Mouse (Mus musculus) fibroblast of lung, adult 2 months (primary cell): ENCODE measurements at regions not wholly inside any gene's neighbourhood (a gene's known extent, or its start where the extent isn't known, plus 50 kb on each side); places are given as distances from the start of the nearest gene placed in this dataset.
A peak's percentile ranks its signal among the peaks of the same experiment; 100 is the strongest.

Experiments used
- DNase-seq: peaks from one replicate; pipeline ENCODE4 v3.0.0-alpha.2; 2011; ENCODE audit warnings: low read depth

- no peak for DNase-seq
Observed at GRCm38 (mm10) chr15:6207239-6207638, 92.3 kb upstream of the Dab2 start.

DNA sequence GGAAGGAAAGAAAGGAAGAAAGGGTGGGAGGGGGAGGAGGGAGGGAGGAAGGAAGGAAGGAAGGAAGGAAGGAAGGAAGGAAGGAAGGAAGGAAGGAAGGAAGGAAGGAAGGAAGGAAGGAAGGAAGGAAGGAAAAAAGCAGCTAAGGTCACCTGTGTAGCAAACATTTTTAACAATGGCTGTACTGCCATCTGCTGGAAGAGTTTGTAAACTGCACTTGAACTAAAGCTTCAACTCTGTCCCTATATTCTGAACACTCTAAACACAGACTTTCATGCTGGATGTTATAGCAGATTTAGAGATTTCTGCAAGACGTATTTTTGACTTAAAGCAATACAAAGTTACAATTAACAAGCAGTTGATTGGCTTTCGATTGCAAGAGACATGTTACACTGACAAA lies 90.3 kb upstream of the Dab2 start:
- DNase-seq, result peak; percentile 10

- no peak for DNase-seq
Observed at GRCm38 (mm10) chr15:6218087-6218486, 81.5 kb upstream of the Dab2 start.

DNA sequence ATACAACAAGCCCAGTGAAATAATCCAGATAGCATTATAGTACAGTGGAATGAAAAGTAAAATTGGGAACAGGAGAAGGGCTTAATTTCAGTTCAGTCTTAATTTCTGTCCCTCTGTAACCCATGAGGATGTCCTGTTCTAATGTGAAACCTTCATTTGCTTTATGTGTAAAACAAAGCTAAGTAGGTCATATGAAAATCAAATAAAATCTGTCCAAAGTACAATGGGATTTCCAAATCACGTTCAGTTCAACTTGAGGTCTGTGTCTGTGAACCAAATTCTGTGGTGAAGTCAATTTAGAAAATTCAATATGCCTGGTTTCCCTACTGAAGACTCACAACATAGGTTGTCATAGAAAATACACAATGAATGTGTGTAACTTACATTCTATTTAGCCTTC lies 74.4 kb upstream of the Dab2 start:
- no peak for DNase-seq

- DNase-seq, result no peak
Observed at GRCm38 (mm10) chr15:6230618-6231017, 69.0 kb upstream of the Dab2 start.

DNA sequence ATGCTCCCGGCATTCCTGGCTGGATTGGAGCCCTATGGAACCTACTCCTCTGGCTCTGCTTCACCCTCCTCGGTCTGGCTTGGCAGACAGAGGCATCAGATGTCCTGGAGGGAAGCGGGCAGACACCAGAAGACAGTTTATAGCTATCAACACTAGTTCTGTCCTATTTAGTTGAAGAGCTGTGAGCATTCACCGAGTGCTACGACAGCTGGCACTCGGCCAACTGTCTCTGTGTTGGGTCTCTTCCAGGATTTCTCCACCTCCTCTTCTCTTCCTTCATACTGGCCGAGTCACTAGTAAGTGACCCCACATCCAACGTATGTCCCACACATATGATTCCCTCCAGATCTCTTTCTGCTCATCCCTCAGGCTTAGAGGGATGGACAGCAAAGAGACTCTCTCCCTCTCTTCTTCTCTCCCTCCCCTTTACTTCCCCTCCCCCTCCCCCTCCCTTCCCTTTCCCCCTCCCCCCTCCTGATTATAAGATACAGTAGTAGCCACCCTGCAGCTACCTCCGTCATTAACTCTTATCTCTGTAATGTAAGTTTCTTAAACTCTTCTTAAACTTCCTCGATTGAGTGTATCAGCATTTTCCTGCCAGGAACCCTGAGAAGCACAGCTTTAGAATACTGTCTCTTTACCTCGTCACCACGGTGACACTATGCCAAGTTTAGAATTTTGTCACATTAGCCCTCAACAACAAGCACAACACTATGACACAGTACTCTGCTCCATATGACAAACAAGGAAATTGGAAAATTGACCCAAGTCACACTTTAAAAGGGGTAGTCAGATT lies 68.1 kb upstream of the Dab2 start:
- no peak for DNase-seq

GRCm38 (mm10) chr15:6233621-6234020 lies 66.0 kb upstream of the Dab2 start:
- DNase-seq, result no peak

DNA sequence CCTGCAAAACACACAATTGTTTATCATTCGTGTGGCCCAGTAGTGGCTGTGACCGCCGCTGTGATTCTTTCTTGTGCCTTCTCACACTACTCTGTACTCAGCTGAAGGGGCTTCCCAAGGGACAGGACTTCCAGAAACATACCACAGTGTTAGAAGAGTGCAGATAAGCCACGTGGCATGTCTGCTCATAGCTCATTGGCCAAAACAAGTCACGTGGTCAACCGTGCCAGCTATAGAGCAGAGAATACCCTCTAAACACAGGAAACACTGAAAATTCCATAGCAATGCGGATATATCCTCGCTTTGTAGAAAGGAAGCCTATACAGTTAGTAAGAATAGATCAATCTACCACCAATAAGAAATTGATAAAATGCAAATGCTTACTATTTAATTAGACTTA lies 63.0 kb upstream of the Dab2 start:
- no peak for DNase-seq

- peak; percentile 49 for DNase-seq
Observed at GRCm38 (mm10) chr15:6237726-6238125, 61.9 kb upstream of the Dab2 start.

DNA sequence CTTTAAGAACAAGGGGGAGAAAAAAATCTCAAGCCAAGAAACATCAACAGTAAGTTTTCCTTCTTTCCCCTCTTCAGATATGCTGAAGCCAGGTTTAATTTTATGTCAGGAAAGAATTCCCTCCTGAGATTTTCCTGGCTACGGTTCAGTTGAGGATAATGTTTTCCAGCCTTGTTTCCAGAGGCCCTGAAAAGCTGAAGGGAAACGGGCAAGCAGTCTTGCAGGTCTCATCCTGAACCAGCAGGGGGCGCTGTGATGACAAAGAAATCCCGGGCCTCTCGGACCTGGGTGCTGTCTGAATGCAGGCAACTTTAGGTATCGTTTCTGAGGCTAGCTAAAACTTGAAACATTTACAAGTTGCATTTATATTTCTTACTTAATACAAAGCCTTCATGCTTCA lies 61.5 kb upstream of the Dab2 start:
- DNase-seq, result peak; percentile 61

GRCm38 (mm10) chr15:6238755-6239154 lies 60.8 kb upstream of the Dab2 start:
- no peak for DNase-seq

DNA sequence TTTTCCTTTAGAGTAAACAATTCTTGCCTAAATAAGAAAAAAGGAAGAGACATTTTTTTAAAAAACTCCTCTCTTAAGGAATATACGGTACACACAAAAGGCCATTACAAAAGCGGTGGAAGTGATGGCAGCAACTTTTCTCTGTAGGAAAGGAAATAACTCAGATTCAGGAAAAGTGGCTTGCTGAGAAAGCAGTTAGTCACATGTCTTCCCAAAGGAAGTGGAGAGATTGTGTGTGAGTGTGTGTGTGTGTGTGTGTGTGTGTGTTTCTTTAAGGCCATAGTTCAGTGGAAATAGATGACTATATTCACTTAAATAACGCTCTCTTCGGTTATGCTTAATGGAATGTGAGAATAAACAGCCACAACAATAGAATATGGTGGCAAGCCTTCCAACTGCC lies 57.5 kb upstream of the Dab2 start:
- DNase-seq, result no peak

DNA sequence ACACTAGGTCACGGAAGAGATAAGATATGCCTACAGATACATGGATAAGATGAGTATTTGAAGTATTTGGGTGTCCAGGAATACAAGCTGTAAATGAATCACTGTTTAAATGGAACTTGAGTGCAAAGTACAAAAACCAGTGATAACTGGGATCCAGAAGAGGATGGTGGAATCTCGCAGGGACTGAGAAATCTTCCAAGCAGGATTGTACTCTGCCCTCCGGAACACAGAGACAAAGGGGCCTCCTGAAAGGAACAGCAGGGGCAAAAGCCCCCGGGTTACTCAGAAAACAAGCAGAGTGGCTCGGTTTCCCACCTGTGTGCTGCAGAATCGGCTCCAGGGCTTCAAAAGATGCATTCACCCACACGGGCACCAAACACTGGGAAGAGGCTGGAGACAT lies 55.2 kb upstream of the Dab2 start:
- no peak for DNase-seq

DNA sequence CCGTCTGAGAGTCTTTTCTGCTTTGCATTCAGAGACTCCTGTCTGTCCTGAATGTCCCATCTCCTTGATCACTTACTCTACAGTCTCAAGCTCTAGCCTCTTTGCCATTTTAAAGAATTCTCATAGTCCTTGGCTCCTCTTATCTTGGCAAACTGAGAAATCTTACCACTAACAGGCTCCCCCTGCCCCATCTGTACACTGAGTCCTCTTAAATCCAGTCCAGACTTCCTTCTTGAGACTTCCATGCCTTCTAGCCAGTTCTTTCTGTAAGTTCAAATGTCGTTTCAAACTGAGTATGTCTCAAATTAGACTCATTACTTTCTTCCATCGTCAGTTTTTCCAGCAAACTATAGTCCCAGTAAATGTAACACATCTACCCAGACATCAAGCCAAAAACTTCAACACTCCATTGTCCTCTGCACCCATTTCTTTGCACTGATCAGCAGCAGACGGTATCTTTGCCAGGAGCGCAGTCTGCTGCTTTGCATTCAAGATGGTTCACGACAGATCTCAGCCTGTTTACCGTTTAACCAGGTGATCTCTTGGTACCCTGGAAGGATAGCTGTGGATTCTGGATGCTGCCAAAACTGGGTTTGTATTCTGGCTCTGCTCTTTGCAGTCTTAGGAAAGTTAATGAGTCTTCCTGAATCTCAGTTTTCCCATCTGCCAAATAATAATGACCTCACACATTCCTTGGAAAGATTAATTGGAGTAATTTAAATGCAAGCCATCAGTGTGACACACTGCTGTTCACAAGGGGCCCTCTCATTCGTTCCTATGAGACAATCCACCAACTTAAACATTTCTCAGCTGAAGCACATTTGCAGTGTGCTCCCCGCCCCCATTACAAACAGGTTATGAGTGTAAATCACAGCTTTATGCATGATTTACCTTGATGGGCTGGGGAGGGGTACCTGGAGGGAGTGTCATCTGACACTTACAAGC lies 53.4 kb upstream of the Dab2 start:
- no peak for DNase-seq

DNA sequence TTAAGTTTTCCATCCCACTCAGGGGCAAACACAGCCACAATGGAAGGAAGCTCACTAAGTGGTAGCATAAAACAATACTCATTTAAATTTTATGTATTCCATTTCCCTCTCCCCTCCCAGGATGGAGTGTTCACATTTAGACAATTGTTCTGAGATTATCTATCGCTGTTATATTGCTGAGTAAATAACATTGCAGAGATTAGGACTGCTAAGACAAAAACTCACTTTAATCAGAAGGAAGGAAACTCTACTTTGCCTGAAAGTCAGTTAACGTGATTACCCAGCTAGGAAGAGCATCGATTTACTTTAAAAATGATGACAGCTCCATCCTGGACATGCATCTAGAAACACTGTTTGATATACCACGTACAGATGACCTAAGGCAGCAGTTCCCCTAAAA lies 51.1 kb upstream of the Dab2 start:
- DNase-seq, result no peak
